Mouse (Mus musculus) heart, embryonic 16.5 days (tissue): ENCODE measurements around the gene Akap7. TPM values are rescaled to one million over a fixed set of nuclear protein-coding genes. Genes with fewer than 3 reads are reported as not detected.

Experiments
- ATAC-seq: fragments of 200-750 bp; cut with Nextera tagmentation; replicated peaks from 2 replicates; pipeline ENCODE4 v1.8.0; 2017; ENCODE audit warnings: moderate number of reproducible peaks; ENCODE audit not compliant: insufficient read depth, low FRiP score; ENCODE audit errors: extremely low read depth
- H3K27ac ChIP-seq: fragments of 300-500 bp; sonication (generic); 2 replicates; pipeline ENCODE4 v1.5.1; 2014; ENCODE audit warnings: mild to moderate bottlenecking, low read length, control low read depth, moderate library complexity
- H3K27me3 ChIP-seq: fragments of 300-500 bp; sonication (generic); 2 replicates; pipeline ENCODE4 v1.6.1; 2014; ENCODE audit warnings: low read length, mixed read lengths; ENCODE audit not compliant: control insufficient read depth, insufficient read depth
- H3K36me3 ChIP-seq: fragments of 300-500 bp; sonication (generic); 2 replicates; pipeline ENCODE4 v1.6.1; 2014; ENCODE audit not compliant: control insufficient read depth, insufficient read depth
- H3K4me1 ChIP-seq: fragments of 300-500 bp; sonication (generic); 2 replicates; pipeline ENCODE4 v1.6.1; 2014; ENCODE audit warnings: low read length, mixed read lengths; ENCODE audit not compliant: control insufficient read depth, insufficient read depth
- H3K4me2 ChIP-seq: fragments of 300-500 bp; sonication (generic); 2 replicates; pipeline ENCODE4 v1.6.1; 2014; ENCODE audit warnings: low read depth, mild to moderate bottlenecking, control low read depth, low read length
- H3K4me3 ChIP-seq: fragments of 300-500 bp; sonication (generic); 2 replicates; pipeline ENCODE4 v1.5.1; 2014; ENCODE audit warnings: mild to moderate bottlenecking, control low read depth, low read length
- H3K9ac ChIP-seq: fragments of 300-500 bp; sonication (generic); 2 replicates; pipeline ENCODE4 v1.6.1; 2014; ENCODE audit warnings: low read length, control low read depth
- H3K9me3 ChIP-seq: fragments of 300-500 bp; sonication (generic); replicated peaks from 2 replicates; pipeline ENCODE4 v1.6.1; 2016; ENCODE audit warnings: low read length; ENCODE audit not compliant: control insufficient read depth
- WGBS: fragments of 180-500 bp; shearing (Covaris S2); extraction: QIAGEN DNeasy Blood & Tissue Kit; methylation state at CpG from one replicate; pipeline ENCODE4 v1.1.7; 2014; 5-methylcytosine and 5-hydroxymethylcytosine counted together
- polyA plus RNA-seq: library from polyadenylated mRNA; unstranded; fragments of >200 nt; fragmentation: Nextera tagmentation; extraction: Ambion mirVana; gene quantifications from 2 replicates; pipeline ENCODE4 v1.2.1, GENCODE M21; 2015

The Akap7 gene
- polyA plus RNA-seq, 1 experiment from 2014 or later, result 26.9 TPM

- ATAC-seq, result no peak
- WGBS, result 80% methylated on average over 12 of the region's 12 CpGs
- Histone ChIP-seq H3K9ac (no peak overlapping the region), H3K27ac (no peak overlapping the region), H3K4me2 (peak overlapping the region; percentile 21), H3K36me3 (no peaks in the 10 kb centered on the region), H3K4me1 (peaks cover 9% of the 10 kb centered on the region), H3K4me3 (no peak overlapping the region), H3K9me3 (no peaks in the 10 kb centered on the region), H3K27me3 (no peaks in the 10 kb centered on the region)
Observed at GRCm38 (mm10) chr10:25145851-25146250, 161.8 kb downstream of the Akap7 start.

GRCm38 (mm10) chr10:25144787-25145761 lies 162.6 kb downstream of the Akap7 start:
- 50% methylated on average over 18 of the region's 18 CpGs for WGBS
- Histone ChIP-seq H3K36me3 (no peaks in the 10 kb centered on the region), H3K9ac (no peak overlapping the region), H3K4me2 (peak overlapping the region; percentile 21), H3K27ac (no peak overlapping the region), H3K4me3 (peak overlapping the region; percentile 23), H3K9me3 (no peaks in the 10 kb centered on the region), H3K4me1 (peaks cover 11% of the 10 kb centered on the region), H3K27me3 (no peaks in the 10 kb centered on the region)
- ATAC-seq, result no peak

GRCm38 (mm10) chr10:25141781-25142180 lies 165.9 kb downstream of the Akap7 start:
- 35% methylated on average over 1 of the region's 1 CpGs for WGBS
- Histone ChIP-seq H3K27me3 (no peaks in the 10 kb centered on the region), H3K4me2 (no peak overlapping the region), H3K36me3 (no peaks in the 10 kb centered on the region), H3K4me1 (peaks cover 11% of the 10 kb centered on the region), H3K27ac (no peak overlapping the region), H3K9me3 (peaks cover 8% of the 10 kb centered on the region), H3K9ac (no peak overlapping the region), H3K4me3 (no peak overlapping the region)
- no peak for ATAC-seq

- Histone ChIP-seq H3K4me2 (no peak overlapping the region), H3K36me3 (no peaks in the 10 kb centered on the region), H3K4me3 (no peak overlapping the region), H3K4me1 (peaks cover 11% of the 10 kb centered on the region), H3K9me3 (peaks cover 8% of the 10 kb centered on the region), H3K9ac (no peak overlapping the region), H3K27me3 (no peaks in the 10 kb centered on the region), H3K27ac (peak overlapping the region; percentile 37)
- peak; percentile 88 for ATAC-seq
- 29% methylated on average over 14 of the region's 14 CpGs for WGBS
Observed at GRCm38 (mm10) chr10:25140155-25140755, 167.4 kb downstream of the Akap7 start.

GRCm38 (mm10) chr10:25133581-25133980 lies 174.1 kb downstream of the Akap7 start:
- WGBS, result 69% methylated on average over 1 of the region's 1 CpGs
- Histone ChIP-seq H3K4me1 (no peaks in the 10 kb centered on the region), H3K4me2 (no peak overlapping the region), H3K27me3 (no peaks in the 10 kb centered on the region), H3K9me3 (peaks cover under 1% of the 10 kb centered on the region; the same call in 1 of the 2 replicates), H3K4me3 (no peak overlapping the region), H3K9ac (no peak overlapping the region), H3K27ac (no peak overlapping the region), H3K36me3 (no peaks in the 10 kb centered on the region)
- no peak for ATAC-seq

GRCm38 (mm10) chr10:25128455-25128863 lies 179.2 kb downstream of the Akap7 start:
- Histone ChIP-seq H3K36me3 (no peaks in the 10 kb centered on the region), H3K27me3 (no peaks in the 10 kb centered on the region), H3K4me2 (no peak overlapping the region), H3K27ac (no peak overlapping the region), H3K9me3 (no peaks in the 10 kb centered on the region), H3K9ac (no peak overlapping the region), H3K4me3 (no peak overlapping the region), H3K4me1 (no peaks in the 10 kb centered on the region; the same call in 1 of the 2 replicates)
- 74% methylated on average over 5 of the region's 5 CpGs for WGBS
- ATAC-seq, result no peak

GRCm38 (mm10) chr10:25126035-25126434 lies 181.6 kb downstream of the Akap7 start:
- Histone ChIP-seq H3K9ac (no peak overlapping the region), H3K36me3 (no peaks in the 10 kb centered on the region), H3K4me3 (no peak overlapping the region), H3K27me3 (no peaks in the 10 kb centered on the region), H3K4me1 (no peaks in the 10 kb centered on the region; the same call in 1 of the 2 replicates), H3K27ac (no peak overlapping the region), H3K4me2 (no peak overlapping the region), H3K9me3 (no peaks in the 10 kb centered on the region)
- ATAC-seq, result no peak
- WGBS, result 46% methylated on average over 2 of the region's 2 CpGs

- H3K9ac ChIP-seq, result no peak overlapping the region
- ATAC-seq, result no peak
- 79% methylated on average over 5 of the region's 5 CpGs for WGBS
Observed at GRCm38 (mm10) chr10:25120871-25121554, 186.7 kb downstream of the Akap7 start.

More at GRCm38 (mm10) chr10:25120871-25121554, 186.7 kb downstream of the Akap7 start:
- Histone ChIP-seq H3K36me3 (no peaks in the 10 kb centered on the region), H3K4me1 (no peaks in the 10 kb centered on the region), H3K4me3 (no peak overlapping the region), H3K9me3 (no peaks in the 10 kb centered on the region), H3K4me2 (no peak overlapping the region), H3K27me3 (no peaks in the 10 kb centered on the region), H3K27ac (no peak overlapping the region)
